Mouse (Mus musculus) Muller cell, postnatal 12 days (primary cell): ENCODE measurements around the gene Pafah1b2.

Experiments used
- DNase-seq: peaks from one replicate; pipeline ENCODE4 v3.0.0-alpha.2; 2015; ENCODE audit errors: inconsistent ontology term

Pafah1b2 gene

DNA sequence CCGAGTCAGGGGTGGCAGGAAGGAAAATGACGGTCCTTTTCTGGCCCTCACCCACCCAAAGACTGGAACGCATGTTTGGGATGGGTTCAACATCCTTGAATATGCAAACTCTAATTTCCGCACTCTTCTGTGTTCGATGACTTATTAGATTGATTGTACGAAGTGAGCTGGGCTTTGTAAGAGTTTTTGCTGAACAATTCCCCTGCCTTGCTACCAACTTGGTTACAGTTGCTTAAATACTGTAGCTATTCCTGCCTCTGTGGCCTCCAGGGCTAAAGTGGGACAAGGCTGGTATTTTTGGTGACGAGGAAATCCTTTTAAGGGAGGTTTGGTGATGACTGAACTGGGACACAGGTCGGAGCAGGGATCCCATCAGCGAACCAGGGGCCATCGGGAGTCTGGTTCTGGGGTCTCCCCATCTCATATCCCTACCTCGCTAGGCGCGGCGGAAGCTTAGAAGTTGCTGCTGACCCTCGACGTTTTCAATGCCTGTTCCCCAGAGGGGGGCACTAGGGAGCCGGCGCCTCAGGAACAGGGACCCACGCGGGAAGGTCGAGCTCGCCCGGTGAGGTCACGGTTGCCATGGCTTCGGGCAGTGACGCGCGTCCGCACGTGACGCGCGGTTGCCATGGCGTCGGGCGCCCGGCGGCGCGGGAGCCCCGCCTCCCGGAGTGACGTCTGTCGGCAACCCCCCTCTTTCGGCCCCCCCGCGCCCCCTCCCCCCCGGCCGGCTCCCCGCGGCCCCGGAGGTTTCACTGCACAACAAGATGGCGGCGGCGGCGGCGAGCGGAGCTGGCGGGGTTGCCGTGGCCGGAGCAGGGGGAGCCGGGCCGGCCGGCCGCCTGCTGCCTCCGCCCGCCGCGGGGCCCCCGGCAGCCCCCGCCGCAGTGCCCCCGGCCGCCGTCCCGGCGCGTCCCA, at the start of gene Pafah1b2, which contains the start of gene Sik3:
TSS of gene Pafah1b2 (minus strand) at position 600 of the 918 bp plus-strand sequence.
TSS of gene Sik3 (plus strand) at position 730 of the 918 bp plus-strand sequence.
- peak; percentile 96 for DNase-seq

DNA sequence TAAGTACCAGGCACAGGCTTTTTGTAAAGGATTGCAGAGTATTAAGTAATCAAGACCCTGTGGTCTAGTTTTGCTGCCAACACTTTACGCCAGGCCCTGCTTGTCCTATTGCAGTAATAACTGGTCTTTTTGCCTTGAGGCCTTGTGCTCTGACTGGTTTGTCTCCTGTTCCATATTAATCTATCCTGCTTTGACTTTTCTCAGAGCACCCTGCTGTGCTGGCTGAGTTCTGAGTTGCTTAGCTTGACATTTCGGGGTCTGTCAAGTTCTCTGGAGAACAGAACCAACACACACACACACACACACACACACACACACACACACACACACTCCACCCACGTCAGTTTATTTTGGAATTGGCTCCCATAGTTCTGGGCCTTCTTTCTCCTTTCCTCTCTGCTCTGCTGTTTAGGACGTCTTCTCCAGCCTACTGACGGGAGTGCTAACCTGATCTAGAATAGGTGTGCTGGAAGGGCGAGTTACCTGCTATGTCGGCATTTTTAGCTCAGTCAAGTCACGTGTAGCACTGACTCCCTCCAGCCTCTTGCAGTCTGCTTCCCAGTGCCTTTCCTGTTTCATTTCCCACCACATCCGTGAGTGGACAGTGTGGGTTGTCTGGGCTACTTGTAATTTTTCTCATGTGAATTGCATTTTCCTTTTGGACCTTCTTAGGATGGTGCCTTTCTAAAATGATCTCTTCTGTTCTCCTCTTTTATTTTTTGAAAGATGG, 49.4 kb upstream of the Pafah1b2 start:
- peak; percentile 46 for DNase-seq

DNA sequence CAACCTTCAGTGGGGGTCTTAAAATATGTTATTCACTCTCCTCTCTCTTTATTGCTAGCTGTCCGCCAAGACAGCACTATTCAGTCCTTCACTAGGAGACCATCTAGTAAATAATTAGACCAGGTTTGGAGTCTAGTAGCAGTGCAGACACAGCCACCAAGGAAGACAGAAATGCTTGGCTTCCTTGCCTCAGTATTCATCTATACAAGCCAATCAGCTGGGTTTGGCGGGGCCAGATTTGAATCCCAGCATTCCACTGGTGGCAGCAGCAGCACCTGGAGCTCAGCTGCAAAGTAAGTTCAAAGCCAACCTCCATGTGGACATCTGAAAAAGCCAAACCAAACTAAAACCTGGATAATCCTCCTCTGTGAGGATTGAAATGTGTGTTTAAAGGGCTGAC, 47.8 kb upstream of the Pafah1b2 start:
- no peak for DNase-seq

DNA sequence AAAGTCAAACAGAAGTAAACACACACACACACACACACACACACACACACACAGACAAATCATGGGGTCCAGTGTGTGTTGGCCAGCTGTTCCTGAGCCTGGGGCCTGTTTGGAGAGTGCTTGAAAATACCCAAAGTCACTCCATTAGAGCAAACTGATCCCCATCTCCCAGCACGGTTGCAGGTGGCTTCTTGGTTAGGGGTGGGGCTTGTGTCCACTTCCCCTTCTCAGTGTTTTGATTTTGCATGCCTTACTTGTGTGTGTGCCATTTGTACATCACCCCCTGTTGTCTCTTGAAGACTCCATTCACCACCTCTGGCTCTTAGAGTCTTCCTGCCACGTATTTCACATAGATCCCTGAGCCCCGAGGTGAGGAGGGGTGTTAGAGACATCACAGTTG, 45.6 kb upstream of the Pafah1b2 start:
- no peak for DNase-seq

DNA sequence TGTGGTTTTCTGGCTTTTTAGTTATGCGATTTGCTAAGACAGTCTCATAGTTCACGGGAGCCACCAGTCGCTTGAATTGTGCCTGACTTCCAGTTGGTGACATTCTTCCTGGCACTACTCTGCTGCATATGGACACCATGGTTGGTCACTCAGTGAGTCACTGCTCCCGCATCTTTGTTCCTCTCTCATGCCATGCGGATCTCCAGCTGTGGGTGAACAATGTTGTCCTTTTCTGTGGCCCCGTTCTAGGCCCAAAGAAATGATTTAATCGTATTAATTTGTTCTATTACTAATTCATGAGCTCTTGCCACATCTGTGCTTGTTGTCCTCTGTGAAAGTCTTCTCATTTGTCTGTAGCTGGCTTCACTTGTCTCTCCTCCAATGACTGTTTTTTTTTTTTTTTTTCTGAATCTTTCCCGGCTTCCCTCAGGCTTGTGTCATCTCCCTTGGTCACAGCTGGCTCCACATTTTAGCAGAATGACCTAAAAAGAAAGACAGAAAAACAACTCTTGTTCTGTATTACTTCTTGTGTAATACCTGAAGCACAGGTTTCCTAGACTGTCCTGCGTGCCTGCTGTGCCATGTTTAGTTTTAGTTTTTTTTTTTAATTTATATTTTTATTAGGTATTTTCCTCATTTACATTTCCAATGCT, 40.6 kb upstream of the Pafah1b2 start:
- DNase-seq: peak; percentile 91

DNA sequence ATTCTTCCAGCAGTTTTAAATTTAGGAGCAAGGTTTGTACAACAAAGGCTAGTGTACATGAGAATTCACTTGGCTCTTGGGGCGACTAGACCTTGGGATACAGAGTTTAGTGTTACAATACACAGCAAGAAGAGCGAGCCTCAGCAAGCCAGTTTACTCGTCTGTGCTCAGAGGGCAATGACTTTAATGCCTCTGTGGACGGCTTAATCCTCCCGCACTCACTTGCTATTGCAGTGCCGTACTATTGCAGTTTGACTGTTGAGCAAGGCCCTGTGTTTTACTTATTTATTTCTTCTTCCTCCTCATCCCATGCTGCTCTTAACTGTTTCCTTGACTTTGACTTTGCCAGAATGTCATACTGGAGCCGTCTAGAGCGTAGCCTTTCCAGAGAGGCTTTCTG, 37.7 kb upstream of the Pafah1b2 start:
- no peak for DNase-seq

DNA sequence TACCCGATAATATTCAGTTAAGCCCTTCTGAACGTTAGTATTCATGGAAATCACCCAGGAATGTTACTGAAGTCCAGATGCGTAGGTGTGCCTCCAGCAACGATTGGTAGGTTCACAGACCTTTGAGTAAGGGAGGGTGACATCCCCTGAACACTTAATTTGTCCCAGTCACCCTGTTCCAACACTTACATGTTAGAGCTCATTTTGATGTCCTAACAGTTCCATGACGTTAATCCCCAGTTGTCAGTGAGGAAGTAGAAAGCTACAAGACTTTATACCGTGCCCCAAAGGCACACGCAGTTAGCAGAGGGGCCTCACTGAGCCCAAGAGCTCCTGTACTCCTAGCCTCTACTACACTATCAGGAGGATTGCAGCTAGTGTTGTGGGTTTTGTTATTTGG, 37.0 kb upstream of the Pafah1b2 start:
- no peak for DNase-seq

DNA sequence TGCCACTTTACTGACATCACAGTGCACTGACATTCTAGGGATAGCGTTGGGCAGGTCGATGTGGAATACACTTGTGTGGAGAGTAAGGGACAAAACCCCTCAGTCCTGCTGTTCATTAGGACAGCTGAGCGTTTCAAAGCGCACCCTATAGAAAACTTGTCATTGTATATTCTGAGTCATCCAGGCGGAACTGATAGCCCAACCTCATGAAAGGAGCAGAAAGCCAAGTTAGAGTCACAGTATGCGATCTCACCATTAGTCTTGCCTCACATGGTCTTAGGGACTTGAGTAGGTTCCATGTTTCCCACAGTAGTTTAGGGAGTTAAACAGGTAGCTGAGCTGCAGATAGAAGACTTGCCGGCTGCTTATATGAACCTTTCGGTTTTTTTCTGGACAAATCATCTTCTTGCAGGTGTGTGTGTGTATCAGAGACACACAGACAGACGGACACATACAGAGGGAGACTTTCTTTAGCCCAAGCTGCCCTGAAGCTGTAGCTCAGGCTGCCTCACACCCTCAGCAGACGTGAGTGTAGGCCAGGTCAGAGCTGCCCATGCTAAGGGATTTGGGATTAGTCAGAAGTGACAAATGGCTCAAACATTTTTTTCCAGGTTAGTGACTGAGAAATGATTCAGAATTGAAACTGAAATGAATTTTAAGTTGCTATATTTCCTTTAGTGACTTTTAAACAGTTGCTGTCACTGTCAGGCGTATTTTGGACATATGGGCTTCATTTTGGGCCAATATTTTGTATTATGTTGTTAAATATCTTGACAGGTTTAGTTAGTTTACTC, 34.4 kb upstream of the Pafah1b2 start:
- DNase-seq: no peak

DNA sequence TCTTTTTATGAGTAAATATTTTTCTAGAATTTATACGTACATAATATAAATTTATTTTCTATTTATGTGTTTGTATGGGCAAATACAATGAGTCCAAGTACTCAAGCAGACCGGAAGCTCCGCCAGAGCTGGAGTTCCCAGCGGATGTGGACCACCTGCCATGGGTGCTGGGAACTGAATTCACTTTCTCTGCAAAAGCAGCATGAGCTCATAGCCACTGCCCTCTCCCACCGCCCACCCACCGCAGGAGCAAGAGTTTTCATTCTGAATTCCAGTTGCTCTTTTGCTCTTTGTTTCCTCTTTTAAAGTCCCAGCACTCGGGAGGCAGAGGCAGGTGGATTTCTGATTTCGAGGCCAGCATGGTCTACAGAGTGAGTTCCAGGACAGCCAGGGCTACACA, 31.1 kb upstream of the Pafah1b2 start:
- no peak for DNase-seq

DNA sequence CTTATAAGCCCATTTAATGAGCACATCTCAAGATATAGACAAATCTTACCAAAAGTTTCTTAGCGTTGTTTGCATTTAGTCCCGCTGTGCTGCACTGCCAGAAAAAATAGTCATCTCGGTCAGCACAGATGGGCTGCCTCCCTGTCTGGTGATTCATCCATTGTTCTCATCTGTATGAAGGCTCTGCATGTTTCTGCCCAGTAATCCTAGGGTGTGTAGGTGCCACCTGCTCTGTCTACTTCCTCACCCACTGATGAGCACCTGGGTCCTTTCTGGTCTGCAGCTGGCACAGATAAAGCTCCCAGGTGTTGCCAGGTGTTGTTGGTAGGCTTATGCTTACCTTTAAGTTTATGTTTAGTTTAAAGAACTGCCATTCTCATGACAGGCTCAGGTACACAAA, 29.9 kb upstream of the Pafah1b2 start:
- DNase-seq: no peak

DNA sequence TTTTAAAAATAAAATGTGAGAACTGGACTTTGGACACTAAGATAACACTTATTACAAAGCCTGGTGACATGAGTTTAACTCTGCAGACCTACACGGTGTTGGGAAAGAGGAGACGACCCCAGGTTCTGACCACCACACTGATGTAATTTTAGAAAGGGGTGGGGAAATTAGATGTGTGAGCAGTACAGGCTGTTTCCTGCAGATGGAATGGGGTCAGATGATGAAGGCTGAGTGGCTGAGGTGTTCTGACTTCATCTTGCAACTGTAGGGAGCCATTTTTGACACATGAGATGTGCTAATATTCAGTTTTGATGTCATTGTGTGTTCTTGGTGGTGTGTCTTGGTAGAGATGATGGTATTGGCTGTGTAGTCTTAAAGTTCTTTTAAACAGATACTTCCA, 28.7 kb upstream of the Pafah1b2 start:
- DNase-seq: no peak

DNA sequence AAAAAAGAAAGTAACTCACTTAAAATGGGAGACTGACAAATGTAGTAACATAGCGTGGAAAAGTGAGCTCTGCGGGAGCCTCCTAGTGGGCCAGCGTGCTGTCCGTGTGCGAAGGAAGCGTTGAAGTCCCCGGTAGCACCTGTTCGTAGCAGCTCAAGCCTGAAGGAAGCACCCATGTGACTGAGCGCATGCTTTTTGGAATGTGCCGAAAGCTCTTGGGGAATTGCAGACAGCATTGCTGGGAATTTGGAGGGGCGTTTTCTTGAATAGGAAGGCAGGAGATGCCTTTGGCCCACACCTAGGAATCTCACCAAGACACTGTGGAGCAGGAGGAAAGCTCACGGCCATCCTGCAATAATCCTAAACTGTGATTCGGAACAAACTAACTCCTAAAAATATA, 26.3 kb upstream of the Pafah1b2 start:
- no peak for DNase-seq

DNA sequence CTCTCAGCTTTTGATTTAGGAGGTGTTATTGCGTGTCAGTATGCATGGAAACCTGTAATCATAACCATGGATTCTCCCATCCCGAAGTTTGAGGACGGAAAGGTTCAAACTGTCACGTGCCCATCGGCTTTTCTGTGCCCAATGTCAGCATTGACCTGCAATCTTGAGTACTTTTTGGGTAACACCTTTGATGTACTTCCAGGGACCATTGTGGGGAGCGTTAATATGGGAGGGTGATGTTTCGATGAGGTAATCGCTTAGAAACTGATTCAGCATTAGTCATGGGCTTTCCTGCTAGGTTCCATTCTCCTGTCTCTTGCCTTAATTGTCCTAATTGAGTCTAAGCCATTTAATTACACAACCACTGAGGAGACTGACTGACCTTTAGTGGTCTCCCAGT, 24.4 kb upstream of the Pafah1b2 start:
- DNase-seq: peak; percentile 66

DNA sequence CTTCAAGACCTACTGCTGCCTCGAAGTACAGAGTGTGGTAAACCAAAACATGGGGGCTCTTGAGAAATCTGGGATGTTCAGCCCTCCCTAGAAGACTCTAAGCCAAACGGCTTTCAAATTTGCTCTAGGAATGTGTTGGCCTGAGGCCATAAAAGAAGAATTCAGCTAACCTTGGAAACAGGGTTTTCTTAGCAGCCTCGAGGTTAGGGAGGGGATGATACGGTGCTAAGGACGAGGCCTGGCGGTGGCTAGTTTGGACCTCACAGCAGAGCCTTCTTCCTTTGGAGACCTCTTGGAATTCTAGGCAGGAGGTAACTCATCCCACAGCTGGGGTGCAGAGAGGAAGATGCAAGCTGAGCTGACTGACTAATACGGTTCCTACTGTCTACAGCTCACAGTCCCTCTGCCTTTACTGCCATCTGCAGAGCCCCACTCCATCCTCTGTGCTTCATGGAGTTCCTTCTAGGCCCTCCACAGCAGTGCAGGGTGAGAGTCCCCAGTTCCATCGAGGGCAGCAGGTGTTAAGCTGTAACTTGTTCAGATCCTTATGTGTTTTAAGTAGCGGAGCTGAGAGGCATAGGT, 22.9 kb upstream of the Pafah1b2 start:
- DNase-seq: peak; percentile 50

DNA sequence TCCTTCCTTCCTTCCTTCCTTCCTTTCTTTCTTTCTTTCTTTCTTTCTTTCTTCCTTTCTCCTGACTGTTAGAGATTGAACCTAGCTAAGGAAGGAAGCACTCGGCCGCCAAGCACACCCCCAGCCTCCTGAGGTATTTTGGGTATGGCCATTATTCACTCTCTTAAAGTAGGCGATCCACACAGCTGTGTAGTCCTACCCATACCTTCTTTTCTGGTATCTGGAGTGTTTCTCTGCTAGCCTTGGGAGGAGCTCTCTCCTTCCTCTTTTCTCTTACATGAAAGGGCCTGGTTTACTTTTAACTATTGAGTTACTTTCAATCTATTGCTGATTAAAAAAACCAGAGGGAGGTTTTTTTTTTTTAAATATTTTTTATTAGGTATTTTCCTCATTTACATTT, 21.4 kb upstream of the Pafah1b2 start:
- no peak for DNase-seq

DNA sequence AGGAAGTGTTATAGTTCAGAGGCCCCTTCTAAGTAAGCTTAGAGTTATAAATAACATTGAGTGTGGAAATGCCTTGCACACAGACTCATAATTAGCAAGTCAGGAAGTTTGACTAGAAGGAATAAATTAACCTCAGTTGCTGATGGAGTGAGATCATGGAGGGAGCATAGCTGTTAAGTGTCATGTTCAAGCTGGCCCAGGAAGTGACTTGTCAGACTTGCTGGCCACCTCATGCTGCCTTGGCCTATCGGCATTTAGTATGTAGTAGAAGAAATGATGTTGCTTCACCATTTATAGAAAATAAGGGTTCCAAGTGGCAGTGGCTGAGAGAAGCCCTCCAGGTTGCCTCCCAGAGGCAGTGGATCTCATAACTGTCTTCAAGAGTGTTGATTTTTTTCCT, 20.6 kb upstream of the Pafah1b2 start:
- no peak for DNase-seq

DNA sequence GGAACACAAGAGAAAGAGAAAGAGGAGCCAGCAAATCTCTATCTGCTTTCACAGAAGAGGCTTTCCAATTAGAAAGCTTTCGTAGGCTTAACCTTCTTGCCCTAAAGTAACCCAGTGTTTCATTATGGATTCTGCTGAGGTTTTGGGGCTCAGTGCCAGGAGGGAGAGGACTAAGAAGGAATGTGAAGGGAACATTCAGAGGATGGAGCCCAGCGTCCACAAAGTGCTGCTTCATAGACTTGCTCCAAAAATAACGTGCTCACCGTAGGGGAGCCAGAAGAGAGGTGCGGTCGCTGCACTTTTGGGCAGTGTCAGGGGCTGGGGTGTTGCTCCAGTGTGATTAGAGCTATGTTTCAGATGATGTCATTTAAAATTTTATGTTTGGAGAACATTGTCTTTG, 19.7 kb upstream of the Pafah1b2 start:
- peak; percentile 75 for DNase-seq

DNA sequence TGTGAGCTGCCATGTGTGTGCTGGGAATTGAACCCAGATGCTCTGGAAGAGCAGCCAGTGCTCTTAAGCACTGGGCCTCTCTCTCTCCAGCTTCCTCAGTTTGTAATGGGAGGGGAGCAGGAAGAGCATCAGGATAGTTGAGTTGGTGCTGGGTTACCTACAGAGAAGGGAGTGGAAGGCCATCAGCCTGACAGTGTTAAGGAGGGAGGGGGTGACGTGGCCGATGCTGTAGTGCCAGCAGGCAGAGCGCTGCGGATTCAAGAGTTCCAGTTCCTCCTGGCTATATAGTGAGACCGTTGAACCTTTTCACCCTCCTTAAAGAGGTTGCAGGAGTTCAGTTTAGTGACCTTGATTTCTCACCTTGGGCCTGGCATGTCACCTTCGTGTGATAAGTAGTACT, 18.5 kb upstream of the Pafah1b2 start:
- no peak for DNase-seq

DNA sequence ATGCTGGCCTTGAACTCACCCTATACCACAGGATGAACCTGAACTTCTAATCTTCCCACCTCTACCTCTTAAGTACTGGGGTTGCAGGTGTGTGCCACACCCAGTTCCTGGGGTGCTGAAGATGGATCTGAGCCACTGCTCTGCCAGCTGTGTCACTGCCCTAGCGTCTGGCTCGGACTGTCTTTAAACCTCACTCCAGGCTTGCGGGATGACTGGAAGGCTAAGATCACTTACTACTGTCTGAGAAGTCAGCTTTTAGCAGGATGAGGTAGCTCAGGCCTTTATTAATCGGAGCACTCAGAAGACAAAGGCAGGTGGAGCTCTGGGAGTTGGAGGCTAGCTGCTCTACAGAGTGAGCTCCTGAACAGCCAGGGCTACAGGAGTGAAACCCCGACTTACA, 17.7 kb upstream of the Pafah1b2 start:
- no peak for DNase-seq

DNA sequence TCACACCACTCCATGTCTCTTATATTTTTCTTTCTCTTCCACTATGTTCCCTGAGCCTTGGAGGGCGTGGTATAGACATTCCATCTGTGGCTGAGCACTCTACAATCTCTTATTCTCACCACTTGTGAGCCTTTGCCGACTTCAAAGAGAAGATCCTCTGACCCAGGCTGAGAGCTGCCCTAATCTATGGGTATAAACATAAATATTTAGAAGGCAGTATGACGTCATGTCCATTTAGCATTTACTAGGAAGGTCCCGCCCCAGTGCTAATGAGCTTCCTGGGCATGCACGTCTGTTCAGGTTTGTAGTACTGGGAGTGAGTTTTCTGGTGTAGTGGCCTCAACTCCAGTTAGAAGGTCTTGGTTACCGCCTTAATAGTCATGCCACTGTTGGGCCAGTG, 17.0 kb upstream of the Pafah1b2 start:
- no peak for DNase-seq

DNA sequence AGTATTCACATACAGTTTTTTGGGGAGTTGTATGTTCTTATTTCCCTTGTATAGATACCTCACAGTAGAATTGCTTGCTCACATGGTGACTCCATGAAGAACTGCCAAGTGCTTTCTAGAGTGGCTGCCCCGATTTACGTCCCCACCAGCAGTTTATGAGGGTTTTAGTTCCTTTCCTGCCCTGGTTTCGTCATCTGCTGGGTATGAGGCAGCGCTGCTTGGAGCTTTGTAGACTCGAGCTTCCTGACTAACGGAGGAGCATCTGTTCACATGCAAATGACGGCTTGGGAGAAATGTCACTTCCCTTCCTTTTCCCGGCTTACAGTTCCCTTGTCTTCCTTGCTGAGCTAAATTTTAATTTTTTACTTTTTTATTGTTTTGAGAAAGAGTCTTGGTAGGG, 15.5 kb upstream of the Pafah1b2 start:
- DNase-seq: no peak
